8 mouse cellular contexts compared by ENCODE assay signal in genomic region chr8:71375581-71376422, GRCm38 (mm10). TPM values are rescaled to one million over a fixed set of nuclear protein-coding genes. Genes with fewer than 3 reads are reported as not detected.
DNase-seq lines count a peak whose midpoint lies in the region; ATAC-seq and TF ChIP-seq lines count a peak whose summit lies in the region.

No protein-coding gene starts in this region.

- H3K9me3 ChIP-seq in ES-E14 (ENCODE audit: control insufficient read depth, insufficient read depth, low read depth, low read length) = no peaks in the 10 kb centered on the region
- H3K9me3 ChIP-seq in hindbrain, embryonic 12.5 days (replicated peaks) = no peaks in the 10 kb centered on the region

- ATAC-seq in hindbrain, embryonic 12.5 days (ENCODE audit: low FRiP score) = peak; percentile 1; the same call in 1 of the 2 replicates
- ATAC-seq in megakaryocyte progenitor cell, adult 5-6 weeks (replicated peaks; ENCODE audit: poor library complexity) = peak; percentile 52

- intact Hi-C loops in left cerebral cortex, postnatal 36 days (cut with DNase I) = no loop called here

- peak overlapping the region; percentile 52 to 63; a peak in 3 of 4 replicates for H3K4me3 ChIP-seq in ES-E14 (ENCODE audit: insufficient read depth in 1 of 2, low read depth in 1 of 2, low read length in 2 of 2, poor library complexity in 1 of 2, severe bottlenecking in 1 of 2)
- H3K4me3 ChIP-seq in embryonic fibroblast, embryonic 13.5 days (ENCODE audit: insufficient read depth, low read length) = no peak overlapping the region
- H3K4me3 ChIP-seq in hindbrain, embryonic 12.5 days = peak overlapping the region; percentile 32

- 0 out of 2 replicates have a peak, but pooled peaks have one; percentile 12 for TF ChIP-seq POLR2A in brain, embryonic 14.5 days (IDR thresholded peaks at IDR 0.05; ENCODE audit: borderline replicate concordance, extremely low read depth, insufficient read depth, insufficient read length, poor library complexity, severe bottlenecking)
- TF ChIP-seq POLR2A in embryonic fibroblast, embryonic 13.5 days (IDR thresholded peaks at IDR 0.05; ENCODE audit: low read depth, low read length) = no peak

- no peak for TF ChIP-seq CTCF in brain, embryonic 14.5 days (IDR thresholded peaks at IDR 0.05; ENCODE audit: borderline replicate concordance, extremely low read depth, insufficient read depth, insufficient read length)
- peak; percentile 12; the same call in 1 of the 2 replicates for TF ChIP-seq CTCF in embryonic fibroblast, embryonic 13.5 days (IDR thresholded peaks at IDR 0.05; ENCODE audit: borderline replicate concordance, insufficient read depth, low read length)

- peaks cover 3 to 30% of the 10 kb centered on the region in 2 experiments; a peak in 3 of 4 replicates for H3K4me1 ChIP-seq in ES-E14 (ENCODE audit: control insufficient read depth in 2 of 2, insufficient read depth in 2 of 2, low read length in 2 of 2, poor library complexity in 1 of 2)
- peaks cover 2% of the 10 kb centered on the region for H3K4me1 ChIP-seq in embryonic fibroblast, embryonic 13.5 days (ENCODE audit: control insufficient read depth, insufficient read depth, low read length)
- H3K4me1 ChIP-seq in hindbrain, embryonic 12.5 days = peaks cover 53% of the 10 kb centered on the region

- H3K27me3 ChIP-seq in hindbrain, embryonic 12.5 days = no peaks in the 10 kb centered on the region

- in situ Hi-C loops in ES-E14 (cut with MboI; ENCODE audit: low sequenced_read_pairs in 2 of 2, unreplicated experiment in 2 of 2) = no loop called here

- H3K9ac ChIP-seq in ES-E14 (ENCODE audit: insufficient read depth, low read depth, low read length, poor library complexity, severe bottlenecking) = peak overlapping the region; percentile 22; the same call in 1 of the 2 replicates
- peak overlapping the region; percentile 62 for H3K9ac ChIP-seq in hindbrain, embryonic 12.5 days

- peak overlapping the region; percentile 61 for H3K4me2 ChIP-seq in hindbrain, embryonic 12.5 days (replicated peaks)

- H3K36me3 ChIP-seq in ES-E14 (ENCODE audit: control insufficient read depth, insufficient read depth, low read length, poor library complexity, severe bottlenecking) = peaks cover 7% of the 10 kb centered on the region; the same call in 1 of the 2 replicates
- peaks cover 26% of the 10 kb centered on the region; the same call in 1 of the 2 replicates for H3K36me3 ChIP-seq in hindbrain, embryonic 12.5 days

- 3% methylated on average over 67 of the region's 74 CpGs for WGBS in hindbrain, embryonic 12.5 days

- no peak overlapping the region for H3K27ac ChIP-seq in ES-E14 (ENCODE audit: insufficient read depth, low read depth, low read length, poor library complexity, severe bottlenecking)
- no peak overlapping the region for H3K27ac ChIP-seq in embryonic fibroblast, embryonic 13.5 days (ENCODE audit: insufficient read depth, low read length)
- H3K27ac ChIP-seq in hindbrain, embryonic 12.5 days = peak overlapping the region; percentile 79

- peak; percentile 94 for DNase-seq in ES-E14 (ENCODE audit: low read depth, low spot score)
- peak; percentile 82 for DNase-seq in brain, embryonic 14.5 days (ENCODE audit: low read depth)
- peak; percentile 70 to 75 for DNase-seq in left cerebral cortex, postnatal 36 days (ENCODE audit: low spot score in 2 of 2)
- DNase-seq in right cerebral cortex, postnatal 14 days = peak; percentile 77
- DNase-seq in T-cell, adult 2 months (ENCODE audit: low spot score) = no peak

TF ChIP-seq in ES-E14, 5 proteins besides CTCF, POLR2A, EP300 and RAD21:
- TF ChIP-seq ZNF384 (IDR thresholded peaks at IDR 0.05; ENCODE audit: low read depth, low read length) (no peak), HCFC1 (IDR thresholded peaks at IDR 0.05; ENCODE audit: borderline replicate concordance, insufficient read depth, low read length) (peak; percentile 38; the same call in 1 of the 2 replicates), ZC3H11A (IDR thresholded peaks at IDR 0.05; ENCODE audit: borderline replicate concordance, low read depth, low read length) (no peak)
TF ChIP-seq in ES-E14: peak in this region for 1.

RNA-seq across cellular contexts. Expression of gene Ocel1, which starts 4.7 kb away (rescaled TPM):
- total RNA-seq in ES-E14 (2012; rRNA removed) = 7.4 and 9.4 TPM in 2 replicates
- polyA plus RNA-seq in brain, embryonic 14.5 days (2012; rRNA removed) = 5.4 and 6.0 TPM in 2 replicates
- 2.3 and 3.2 TPM in 2 replicates for polyA plus RNA-seq in embryonic fibroblast, embryonic 13.5 days (2011; ENCODE audit: insufficient read length, low read depth, missing spikeins)
- 5.8 and 6.7 TPM in 2 replicates for polyA plus RNA-seq in hindbrain, embryonic 12.5 days (2016; fragmentation: Nextera tagmentation; extraction: Ambion mirVana)
- 10 to 100 TPM; 15.4 to 18.1 TPM for total RNA-seq in left cerebral cortex, postnatal 36 days (2021)
- total RNA-seq in megakaryocyte progenitor cell, adult 5-6 weeks (2015) = 6.3 and 8.0 TPM in 2 replicates
- total RNA-seq in megakaryocyte progenitor cell, adult 5-6 weeks (2017) = 11.1 and 11.7 TPM in 2 replicates

RNA-seq across cellular contexts. Expression of gene Nr2f6, which starts 6.0 kb away (rescaled TPM):
- 52.8 and 63.1 TPM in 2 replicates for total RNA-seq in ES-E14 (2012; rRNA removed)
- polyA plus RNA-seq in brain, embryonic 14.5 days (2012; rRNA removed) = 59.4 and 61.5 TPM in 2 replicates
- 40.8 and 48.9 TPM in 2 replicates for polyA plus RNA-seq in embryonic fibroblast, embryonic 13.5 days (2011; ENCODE audit: insufficient read length, low read depth, missing spikeins)
- 61.2 and 65.2 TPM in 2 replicates for polyA plus RNA-seq in hindbrain, embryonic 12.5 days (2016; fragmentation: Nextera tagmentation; extraction: Ambion mirVana)
- total RNA-seq in left cerebral cortex, postnatal 36 days (2021) = 10 to 100 TPM; 39.3 to 40.6 TPM
- total RNA-seq in megakaryocyte progenitor cell, adult 5-6 weeks (2015) = 3.6 and 7.6 TPM in 2 replicates
- total RNA-seq in megakaryocyte progenitor cell, adult 5-6 weeks (2017) = 4.3 and 5.6 TPM in 2 replicates

RNA-seq across cellular contexts. Expression of gene Use1, which starts 9.2 kb away (rescaled TPM):
- 112 and 144 TPM in 2 replicates for total RNA-seq in ES-E14 (2012; rRNA removed)
- 155 and 176 TPM in 2 replicates for polyA plus RNA-seq in brain, embryonic 14.5 days (2012; rRNA removed)
- 94.8 and 97.6 TPM in 2 replicates for polyA plus RNA-seq in embryonic fibroblast, embryonic 13.5 days (2011; ENCODE audit: insufficient read length, low read depth, missing spikeins)
- polyA plus RNA-seq in hindbrain, embryonic 12.5 days (2016; fragmentation: Nextera tagmentation; extraction: Ambion mirVana) = 80.8 and 82.4 TPM in 2 replicates
- 100 to 1,000 TPM; 104 to 119 TPM for total RNA-seq in left cerebral cortex, postnatal 36 days (2021)
- total RNA-seq in megakaryocyte progenitor cell, adult 5-6 weeks (2015) = 107 and 116 TPM in 2 replicates
- total RNA-seq in megakaryocyte progenitor cell, adult 5-6 weeks (2017) = 153 and 165 TPM in 2 replicates

RNA-seq across cellular contexts. Expression of gene Ushbp1, which starts 19.8 kb away (rescaled TPM):
- 2.0 and 2.4 TPM in 2 replicates for total RNA-seq in ES-E14 (2012; rRNA removed)
- polyA plus RNA-seq in brain, embryonic 14.5 days (2012; rRNA removed) = 8.7 and 9.4 TPM in 2 replicates
- not detected in 2 replicates for polyA plus RNA-seq in embryonic fibroblast, embryonic 13.5 days (2011; ENCODE audit: insufficient read length, low read depth, missing spikeins)
- 5.7 and 6.8 TPM in 2 replicates for polyA plus RNA-seq in hindbrain, embryonic 12.5 days (2016; fragmentation: Nextera tagmentation; extraction: Ambion mirVana)
- 1 to 10 TPM; 3.4 to 4.9 TPM for total RNA-seq in left cerebral cortex, postnatal 36 days (2021)
- total RNA-seq in megakaryocyte progenitor cell, adult 5-6 weeks (2015) = not detected in 2 replicates
- total RNA-seq in megakaryocyte progenitor cell, adult 5-6 weeks (2017) = not detected in 2 replicates

RNA-seq across cellular contexts. Expression of gene Babam1, which starts 20.9 kb away (rescaled TPM):
- 40.7 and 47.4 TPM in 2 replicates for total RNA-seq in ES-E14 (2012; rRNA removed)
- 115 and 119 TPM in 2 replicates for polyA plus RNA-seq in brain, embryonic 14.5 days (2012; rRNA removed)
- polyA plus RNA-seq in embryonic fibroblast, embryonic 13.5 days (2011; ENCODE audit: insufficient read length, low read depth, missing spikeins) = 84.5 and 91.6 TPM in 2 replicates
- 91.1 and 104 TPM in 2 replicates for polyA plus RNA-seq in hindbrain, embryonic 12.5 days (2016; fragmentation: Nextera tagmentation; extraction: Ambion mirVana)
- 100 to 1,000 TPM; 101 to 116 TPM for total RNA-seq in left cerebral cortex, postnatal 36 days (2021)
- total RNA-seq in megakaryocyte progenitor cell, adult 5-6 weeks (2015) = 51.8 and 76.5 TPM in 2 replicates
- total RNA-seq in megakaryocyte progenitor cell, adult 5-6 weeks (2017) = 93.7 and 122 TPM in 2 replicates
